Mouse (Mus musculus) thymus, adult 2 months (tissue): ENCODE measurements around the gene Hmga2. TPM values are rescaled to one million over a fixed set of nuclear protein-coding genes. Genes with fewer than 3 reads are reported as not detected.

ENCODE experiments used
- DNase-seq: peaks from one replicate; pipeline ENCODE4 v3.0.0; 2021
- H3K27ac ChIP-seq: fragments of 200-500 bp; 2 replicates; pipeline ENCODE4 v1.5.1; 2012; ENCODE audit warnings: low read length, control low read depth; ENCODE audit not compliant: control insufficient read depth, insufficient read depth
- H3K27me3 ChIP-seq: fragments of 200-500 bp; 2 replicates; pipeline ENCODE4 v1.6.1; 2012; ENCODE audit warnings: mild to moderate bottlenecking, low read length, moderate library complexity, mixed read lengths; ENCODE audit not compliant: control insufficient read depth, insufficient read depth
- H3K36me3 ChIP-seq: fragments of 200-500 bp; 2 replicates; pipeline ENCODE4 v1.6.1; 2012; ENCODE audit warnings: mild to moderate bottlenecking, low read length, moderate library complexity; ENCODE audit not compliant: control insufficient read depth, insufficient read depth
- H3K4me1 ChIP-seq: fragments of 200-500 bp; replicated peaks from 2 replicates; pipeline ENCODE4 v1.6.1; 2012; ENCODE audit warnings: low read length; ENCODE audit not compliant: control insufficient read depth, insufficient read depth
- H3K4me3 ChIP-seq: fragments of 200-500 bp; 2 replicates; pipeline ENCODE4 v1.5.1; 2012; ENCODE audit warnings: mild to moderate bottlenecking, low read length, control low read depth, moderate library complexity; ENCODE audit not compliant: control insufficient read depth, insufficient read depth
- CTCF ChIP-seq: fragments of 200-500 bp; IDR thresholded peaks from 2 replicates; pipeline ENCODE4 v1.5.1; 2012; ENCODE audit warnings: mild to moderate bottlenecking, control low read depth, low read length, moderate library complexity, borderline replicate concordance; ENCODE audit not compliant: control insufficient read depth, poor library complexity, insufficient read depth; ENCODE audit errors: extremely low read depth
- POLR2A ChIP-seq: fragments of 200-500 bp; IDR thresholded peaks from 2 replicates; pipeline ENCODE4 v1.6.1; 2012; ENCODE audit warnings: mild to moderate bottlenecking, low read length, control low read depth, moderate library complexity; ENCODE audit not compliant: control insufficient read depth, poor library complexity, insufficient read depth; ENCODE audit errors: extremely low read depth
- WGBS: fragments of 180-500 bp; shearing (Covaris S2); methylation state at CpG from one replicate; pipeline ENCODE4 v1.1.7; 2018; 5-methylcytosine and 5-hydroxymethylcytosine counted together
- polyA plus RNA-seq: library from polyadenylated mRNA; depleted of rRNA; stranded (reverse); fragments of >200 nt; gene quantifications from 2 replicates; pipeline ENCODE4 v1.2.3, GENCODE M21; 2012

Gene Hmga2
- polyA plus RNA-seq, 1 experiment = 0.05 TPM

DNA sequence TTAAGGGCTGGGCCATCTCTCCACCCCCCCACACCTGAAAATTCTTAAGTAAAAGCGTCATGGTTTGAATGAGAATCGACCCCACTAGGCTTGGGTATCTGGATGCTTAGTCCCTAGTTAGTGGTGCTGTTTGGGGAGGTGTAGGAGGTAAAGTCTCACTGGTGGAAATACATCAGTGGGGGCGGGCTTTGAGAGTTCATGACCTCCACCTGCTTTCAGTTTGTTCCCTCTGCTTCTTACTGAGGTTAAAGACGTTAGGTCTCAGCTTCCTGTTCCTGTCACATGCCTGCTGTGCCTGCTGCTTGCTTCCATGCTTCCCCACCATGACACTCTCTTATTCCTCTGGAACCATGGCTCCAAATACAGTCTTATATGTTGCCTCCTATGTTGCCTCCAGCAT lies 12.3 kb upstream of the Hmga2 start:
- TF ChIP-seq CTCF = no peak
- no peak for TF ChIP-seq POLR2A
- Histone ChIP-seq H3K36me3 (no peaks in the 10 kb centered on the region), H3K4me3 (no peak overlapping the region), H3K27me3 (no peaks in the 10 kb centered on the region), H3K27ac (no peak overlapping the region), H3K4me1 (no peaks in the 10 kb centered on the region)
- no peak for DNase-seq
- 79% methylated on average over 4 of the region's 4 CpGs for WGBS

DNA sequence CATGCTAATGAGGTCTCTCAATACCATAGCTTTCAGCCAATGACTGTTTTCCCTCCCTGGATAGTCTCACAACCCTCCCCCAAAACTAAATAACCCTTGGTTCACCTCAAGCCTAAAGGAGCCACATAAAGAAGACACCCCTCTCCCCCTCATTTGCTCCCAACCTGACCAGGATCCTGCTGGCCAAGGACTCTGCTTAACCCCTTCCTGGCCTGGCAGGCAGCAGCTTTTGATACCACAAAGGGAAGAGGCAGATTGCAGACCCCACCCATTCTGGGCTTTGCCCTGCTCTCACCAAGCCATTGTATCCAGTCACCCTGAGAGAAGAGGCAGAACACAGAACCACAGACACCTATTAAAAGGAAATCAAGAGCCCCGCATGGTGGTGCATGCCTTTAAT lies 11.6 kb upstream of the Hmga2 start:
- Histone ChIP-seq H3K36me3 (no peaks in the 10 kb centered on the region), H3K4me3 (no peak overlapping the region), H3K27ac (no peak overlapping the region), H3K27me3 (no peaks in the 10 kb centered on the region), H3K4me1 (no peaks in the 10 kb centered on the region)
- WGBS = 98% methylated on average over 1 of the region's 1 CpGs
- DNase-seq = no peak
- TF ChIP-seq CTCF = no peak
- TF ChIP-seq POLR2A = no peak

- no peak overlapping the region for H3K4me3 ChIP-seq
- no peaks in the 10 kb centered on the region for H3K27me3 ChIP-seq
- no peaks in the 10 kb centered on the region for H3K36me3 ChIP-seq
- H3K4me1 ChIP-seq = no peaks in the 10 kb centered on the region
- DNase-seq = no peak
- TF ChIP-seq CTCF (no peak), POLR2A (no peak)
- 93% methylated on average over 1 of the region's 1 CpGs for WGBS
- H3K27ac ChIP-seq = no peak overlapping the region
These were observed 9.2 kb upstream of the Hmga2 start for GRCm38 (mm10) chr10:120485461-120485860.

DNA sequence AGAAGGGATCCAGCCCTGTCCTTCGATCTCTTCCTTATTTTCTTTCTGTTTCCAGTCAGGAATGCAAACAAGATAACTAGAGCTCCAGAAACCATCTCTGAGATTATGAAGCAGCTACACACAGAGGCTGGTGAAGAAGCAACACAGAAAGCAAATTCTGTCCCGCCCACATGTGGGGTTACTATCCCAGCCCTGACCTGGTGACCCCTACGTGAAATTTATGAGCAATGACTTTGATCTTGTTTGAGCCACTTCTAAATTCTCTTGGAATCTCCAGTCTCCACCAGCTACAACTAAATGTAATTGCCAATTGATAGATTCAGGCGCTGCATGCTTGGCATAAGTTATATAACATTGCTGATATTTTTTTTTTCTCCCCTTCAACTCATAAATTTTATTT lies 7.9 kb upstream of the Hmga2 start:
- no peak for TF ChIP-seq POLR2A
- TF ChIP-seq CTCF = no peak
- Histone ChIP-seq H3K4me3 (no peak overlapping the region), H3K36me3 (no peaks in the 10 kb centered on the region), H3K27me3 (no peaks in the 10 kb centered on the region), H3K4me1 (no peaks in the 10 kb centered on the region), H3K27ac (no peak overlapping the region)
- no peak for DNase-seq
- 89% methylated on average over 4 of the region's 4 CpGs for WGBS

- Histone ChIP-seq H3K27ac (no peak overlapping the region), H3K27me3 (peaks cover 27% of the 10 kb centered on the region), H3K36me3 (no peaks in the 10 kb centered on the region), H3K4me3 (no peak overlapping the region), H3K4me1 (peaks cover 3% of the 10 kb centered on the region; the same call in 1 of the 2 replicates)
- WGBS = under 1% methylated on average over 16 of the region's 16 CpGs
- DNase-seq = no peak
- TF ChIP-seq POLR2A (no peak), CTCF (no peak)
These were observed 1.9 kb upstream of the Hmga2 start for GRCm38 (mm10) chr10:120478164-120478563.

GRCm38 (mm10) chr10:120477501-120477900 lies 1.2 kb upstream of the Hmga2 start:
- TF ChIP-seq CTCF = no peak
- no peak for TF ChIP-seq POLR2A
- under 1% methylated on average over 21 of the region's 21 CpGs for WGBS
- Histone ChIP-seq H3K36me3 (no peaks in the 10 kb centered on the region), H3K4me3 (no peak overlapping the region), H3K27me3 (peaks cover 27% of the 10 kb centered on the region), H3K27ac (no peak overlapping the region), H3K4me1 (peaks cover 3% of the 10 kb centered on the region; the same call in 1 of the 2 replicates)
- DNase-seq = no peak
